Mouse (Mus musculus) limb, embryonic 11.5 days (tissue): ENCODE results near the gene Kmt2a. TPM values are rescaled to one million over a fixed set of nuclear protein-coding genes. Genes with fewer than 3 reads are reported as not detected.

Source experiments
- ATAC-seq: fragments of 200-750 bp; cut with Nextera tagmentation; 2 replicates; pipeline ENCODE4 v1.8.0; 2017; ENCODE audit warnings: low read depth; ENCODE audit not compliant: insufficient number of reproducible peaks, low FRiP score, low TSS enrichment
- DNase-seq: peaks from one replicate; pipeline ENCODE4 v3.0.0-alpha.2; 2015; ENCODE audit warnings: low spot score
- H3K27ac ChIP-seq: fragments of 300-500 bp; sonication (generic); replicated peaks from 2 replicates; pipeline ENCODE4 v1.5.1; 2014; ENCODE audit warnings: low read depth, mild to moderate bottlenecking, low read length
- H3K27me3 ChIP-seq: fragments of 300-500 bp; sonication (generic); 2 replicates; pipeline ENCODE4 v1.6.1; 2014; ENCODE audit warnings: mild to moderate bottlenecking, low read length, mixed read lengths; ENCODE audit not compliant: control insufficient read depth, insufficient read depth
- H3K36me3 ChIP-seq: fragments of 300-500 bp; sonication (generic); 2 replicates; pipeline ENCODE4 v1.6.1; 2014; ENCODE audit warnings: mild to moderate bottlenecking, low read length, moderate library complexity, mixed read lengths; ENCODE audit not compliant: control insufficient read depth, insufficient read depth
- H3K4me1 ChIP-seq: fragments of 300-500 bp; sonication (generic); 2 replicates; pipeline ENCODE4 v1.6.1; 2014; ENCODE audit warnings: low read length, mixed read lengths; ENCODE audit not compliant: control insufficient read depth, insufficient read depth
- H3K4me2 ChIP-seq: fragments of 300-500 bp; sonication (generic); 2 replicates; pipeline ENCODE4 v1.6.1; 2014; ENCODE audit warnings: low read depth, mild to moderate bottlenecking, moderate library complexity; ENCODE audit not compliant: severe bottlenecking
- H3K4me3 ChIP-seq: fragments of 300-500 bp; sonication (generic); 2 replicates; pipeline ENCODE4 v1.5.1; 2014; ENCODE audit warnings: low read depth, low read length
- H3K9ac ChIP-seq: fragments of 300-500 bp; sonication (generic); 2 replicates; pipeline ENCODE4 v1.6.1; 2014; ENCODE audit warnings: mild to moderate bottlenecking, low read length
- H3K9me3 ChIP-seq: fragments of 300-500 bp; sonication (generic); 2 replicates; pipeline ENCODE4 v1.6.1; 2016; ENCODE audit warnings: low read length; ENCODE audit not compliant: control insufficient read depth
- WGBS: fragments of 180-500 bp; shearing (Covaris S2); extraction: QIAGEN DNeasy Blood & Tissue Kit; methylation state at CpG from one replicate; pipeline ENCODE4 v1.1.7; 2014; 5-methylcytosine and 5-hydroxymethylcytosine counted together
- polyA plus RNA-seq: library from polyadenylated mRNA; unstranded; fragments of >200 nt; fragmentation: Nextera tagmentation; extraction: Ambion mirVana; gene quantifications from 2 replicates; pipeline ENCODE4 v1.2.1, GENCODE M21; 2014

Kmt2a gene
- polyA plus RNA-seq, 1 experiment from 2014 or later: 13.7 TPM

DNA sequence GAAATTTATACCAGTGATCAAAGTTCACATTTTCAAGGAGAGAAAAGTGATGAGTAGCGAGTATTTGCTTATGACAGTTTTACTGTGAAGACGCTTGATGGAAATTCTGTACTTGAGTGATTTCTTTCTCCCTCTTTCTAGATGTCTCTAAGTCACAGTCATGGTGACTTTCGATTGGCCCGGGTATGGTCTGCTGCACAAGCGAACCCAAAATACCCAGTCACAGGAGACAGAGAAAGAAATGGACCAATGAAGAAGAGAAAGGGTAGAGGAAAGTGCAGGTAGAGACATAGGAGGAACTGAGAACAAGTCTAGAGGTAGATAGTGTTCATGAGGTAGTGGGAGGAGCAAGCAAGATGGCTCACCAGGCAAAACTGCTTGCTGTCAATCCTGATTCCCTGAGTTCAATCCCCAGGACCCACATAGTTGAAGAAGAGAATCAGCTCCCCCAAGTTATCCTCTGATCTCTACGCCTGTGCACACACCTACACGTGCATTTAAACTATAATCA is 7.1 kb upstream of the Kmt2a start:
- no peak overlapping the region for H3K4me3 ChIP-seq
- H3K27me3 ChIP-seq: no peaks in the 10 kb centered on the region
- H3K9me3 ChIP-seq: no peaks in the 10 kb centered on the region
- DNase-seq: no peak
- H3K36me3 ChIP-seq: no peaks in the 10 kb centered on the region
- WGBS: 87% methylated on average over 7 of the region's 7 CpGs
- no peak for ATAC-seq
- no peak overlapping the region for H3K4me2 ChIP-seq
- no peak overlapping the region for H3K9ac ChIP-seq
- peaks cover 3% of the 10 kb centered on the region; the same call in 1 of the 2 replicates for H3K4me1 ChIP-seq
- no peak overlapping the region for H3K27ac ChIP-seq

DNA sequence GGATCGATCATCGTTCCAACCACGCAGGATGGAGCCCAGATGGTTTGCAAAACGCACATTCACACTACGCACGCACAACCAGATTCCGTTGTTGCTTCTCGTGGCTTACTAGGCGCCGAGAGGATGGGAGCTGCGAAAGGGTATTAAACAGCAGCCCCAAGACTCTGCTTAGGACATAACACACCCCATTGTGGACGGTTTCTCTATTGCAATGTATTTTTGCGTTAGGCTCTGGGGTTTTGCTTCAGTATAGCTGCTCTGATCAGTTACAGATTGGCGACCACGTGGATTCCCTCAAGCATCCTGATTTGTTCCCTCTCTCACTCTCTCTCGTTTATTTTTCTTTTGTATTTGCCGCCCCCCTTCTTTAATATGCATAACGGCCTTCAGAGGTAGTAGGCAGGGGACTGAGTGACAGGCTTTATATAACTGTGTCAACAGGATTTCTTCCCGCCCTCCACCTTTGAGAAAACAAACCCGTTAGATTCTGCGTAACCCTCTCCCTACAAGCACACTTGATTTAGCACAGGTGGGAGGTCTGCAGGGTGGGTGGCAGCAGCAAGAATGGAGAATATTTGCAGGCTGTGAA is 2.0 kb upstream of the Kmt2a start:
- Histone ChIP-seq H3K4me3 (peak overlapping the region; percentile 99), H3K36me3 (no peaks in the 10 kb centered on the region), H3K4me2 (peak overlapping the region; percentile 77), H3K4me1 (peaks cover 9% of the 10 kb centered on the region), H3K9ac (peak overlapping the region; percentile 73; the same call in 1 of the 2 replicates), H3K27me3 (no peaks in the 10 kb centered on the region), H3K27ac (peak overlapping the region; percentile 95; the same call in 1 of the 2 replicates), H3K9me3 (no peaks in the 10 kb centered on the region)
- ATAC-seq (no peak; the same call in 1 of the 2 replicates), DNase-seq (no peak)
- under 1% methylated on average over 21 of the region's 21 CpGs for WGBS

GRCm38 (mm10) chr9:44882436-44882980 is 1.4 kb upstream of the Kmt2a start:
- H3K9ac ChIP-seq: peak overlapping the region; percentile 73
- no peaks in the 10 kb centered on the region for H3K27me3 ChIP-seq
- H3K36me3 ChIP-seq: no peaks in the 10 kb centered on the region
- peak; percentile 84 for DNase-seq
- peak; percentile 73 for ATAC-seq
- 0% methylated on average over 26 of the region's 27 CpGs for whole genome bisulfite sequencing
- no peaks in the 10 kb centered on the region for H3K9me3 ChIP-seq
- peaks cover 9% of the 10 kb centered on the region for H3K4me1 ChIP-seq
- H3K4me3 ChIP-seq: peak overlapping the region; percentile 99
- H3K27ac ChIP-seq: peak overlapping the region; percentile 95
- peak overlapping the region; percentile 77 for H3K4me2 ChIP-seq

GRCm38 (mm10) chr9:44881941-44882435 is 892 bp upstream of the Kmt2a start:
- peak; percentile 75 for ATAC-seq
- peak overlapping the region; percentile 95 for H3K27ac ChIP-seq
- no peaks in the 10 kb centered on the region for H3K27me3 ChIP-seq
- H3K9ac ChIP-seq: peak overlapping the region; percentile 73
- peaks cover 9% of the 10 kb centered on the region for H3K4me1 ChIP-seq
- peak; percentile 87 for DNase-seq
- WGBS: under 1% methylated on average over 29 of the region's 29 CpGs
- H3K4me3 ChIP-seq: peak overlapping the region; percentile 99
- peak overlapping the region; percentile 77 for H3K4me2 ChIP-seq
- H3K36me3 ChIP-seq: no peaks in the 10 kb centered on the region
- H3K9me3 ChIP-seq: no peaks in the 10 kb centered on the region

DNA sequence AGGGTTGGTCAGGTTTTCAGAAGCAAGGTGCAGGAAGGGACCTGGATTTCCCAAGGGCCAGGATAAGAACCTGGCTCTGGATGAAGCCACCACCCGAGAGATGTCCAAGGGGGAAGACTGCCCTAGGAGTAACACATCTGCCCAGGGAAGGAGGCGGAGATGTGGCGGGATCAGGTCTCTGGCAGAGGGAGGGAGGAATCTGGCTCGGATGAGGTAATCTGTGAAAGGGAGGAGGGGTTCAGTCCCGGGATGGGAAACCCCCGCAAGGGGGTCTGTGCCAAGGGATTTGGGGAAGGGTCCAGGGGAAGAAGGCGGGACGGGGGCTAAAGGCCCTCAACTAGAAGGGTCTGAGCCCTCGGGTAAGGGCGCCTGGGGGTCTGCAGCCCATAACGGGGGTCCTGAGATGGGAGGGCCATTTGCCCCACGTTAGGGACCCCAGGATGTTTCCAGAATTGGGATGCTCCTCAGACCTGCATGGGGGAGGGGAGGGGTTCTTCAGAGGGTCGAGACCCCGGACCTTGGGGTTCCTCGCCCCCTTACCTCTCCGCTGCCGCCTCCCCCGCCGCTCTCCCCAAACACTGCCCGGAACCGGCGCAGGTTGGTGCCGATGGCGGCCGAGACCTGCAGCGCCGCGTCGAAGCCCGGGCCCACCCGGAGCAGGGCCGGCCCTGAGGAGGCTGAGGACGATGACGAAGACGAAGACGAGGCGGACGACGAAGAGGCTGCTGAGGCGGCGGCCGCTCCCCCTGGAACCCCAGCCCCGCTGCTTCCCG is 601 bp downstream of the Kmt2a start:
- no peak for ATAC-seq
- WGBS: under 1% methylated on average over 34 of the region's 44 CpGs
- peaks cover 9% of the 10 kb centered on the region for H3K4me1 ChIP-seq

GRCm38 (mm10) chr9:44879694-44880271 is 1.3 kb downstream of the Kmt2a start:
- peak overlapping the region; percentile 93 for H3K9ac ChIP-seq
- ATAC-seq (no peak), DNase-seq (no peak)
- peak overlapping the region; percentile 99 for H3K4me3 ChIP-seq
- H3K9me3 ChIP-seq: no peaks in the 10 kb centered on the region
- peak overlapping the region; percentile 77 for H3K4me2 ChIP-seq
- WGBS: 2% methylated on average over 13 of the region's 13 CpGs
- H3K27me3 ChIP-seq: no peaks in the 10 kb centered on the region
- H3K4me1 ChIP-seq: peaks cover 9% of the 10 kb centered on the region
- H3K27ac ChIP-seq: no peak overlapping the region; the same call in 1 of the 2 replicates
- H3K36me3 ChIP-seq: no peaks in the 10 kb centered on the region

More for the DNA sequence above, 601 bp downstream of the Kmt2a start:
- no peaks in the 10 kb centered on the region for H3K9me3 ChIP-seq
- no peaks in the 10 kb centered on the region for H3K36me3 ChIP-seq
- H3K27me3 ChIP-seq: no peaks in the 10 kb centered on the region
- H3K4me2 ChIP-seq: peak overlapping the region; percentile 77
- peak overlapping the region; percentile 95 for H3K27ac ChIP-seq
- DNase-seq: peak; percentile 45
- H3K9ac ChIP-seq: peak overlapping the region; percentile 93
- H3K4me3 ChIP-seq: peak overlapping the region; percentile 99

DNA sequence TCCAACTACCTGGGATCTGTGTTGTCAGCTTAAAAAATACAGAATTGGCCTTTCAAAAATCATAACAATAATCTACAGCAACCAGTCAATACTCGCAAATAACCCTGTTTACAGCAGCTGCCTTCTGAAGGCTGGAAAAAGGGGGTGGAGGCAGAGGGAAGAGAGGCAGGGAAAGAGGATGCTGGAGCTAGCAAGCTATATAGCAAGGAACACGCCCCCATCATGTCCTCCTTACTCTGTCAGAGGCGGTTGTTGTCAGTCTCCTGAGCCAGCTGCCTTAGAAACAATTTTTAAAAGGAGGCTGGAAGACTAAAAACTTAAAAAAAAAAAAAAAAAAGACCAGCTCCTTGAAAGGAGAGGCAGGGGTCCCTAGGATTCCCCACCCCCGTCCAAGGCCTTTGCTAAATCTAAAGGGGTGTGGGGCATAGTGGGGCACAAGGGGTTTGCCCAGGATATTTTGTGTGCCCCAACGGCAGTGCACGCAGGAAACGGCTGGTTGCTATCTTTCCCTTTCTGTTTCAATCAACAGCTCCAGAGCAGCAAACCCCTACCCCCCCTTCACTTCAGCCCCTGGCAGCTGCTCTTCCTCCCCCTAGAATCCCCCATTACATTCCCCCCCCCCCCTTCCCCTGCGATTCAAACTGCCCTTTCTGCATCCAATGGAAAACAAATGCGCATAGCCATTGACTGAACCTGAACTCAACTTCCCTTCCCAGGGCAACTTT is 2.2 kb downstream of the Kmt2a start:
- Histone ChIP-seq H3K4me1 (peaks cover 14% of the 10 kb centered on the region), H3K4me3 (peak overlapping the region; percentile 99), H3K27me3 (no peaks in the 10 kb centered on the region), H3K9ac (no peak overlapping the region; the same call in 1 of the 2 replicates), H3K4me2 (peak overlapping the region; percentile 77), H3K36me3 (no peaks in the 10 kb centered on the region), H3K9me3 (no peaks in the 10 kb centered on the region), H3K27ac (no peak overlapping the region)
- no peak for ATAC-seq
- 29% methylated on average over 9 of the region's 9 CpGs for WGBS
- DNase-seq: no peak
